Mouse (Mus musculus) frontal cortex, postnatal 14 days (tissue): ENCODE measurements around the gene Tenm4.

ENCODE experiments used
- DNase-seq, 2 experiments: peaks; one replicate each; pipeline ENCODE4 v3.0.0; 2022; ENCODE audit warnings: low spot score in 2 of 2

Gene Tenm4

GRCm38 (mm10) chr7:96680405-96680804 lies 509.4 kb downstream of the Tenm4 start:
- no peak for DNase-seq

DNA sequence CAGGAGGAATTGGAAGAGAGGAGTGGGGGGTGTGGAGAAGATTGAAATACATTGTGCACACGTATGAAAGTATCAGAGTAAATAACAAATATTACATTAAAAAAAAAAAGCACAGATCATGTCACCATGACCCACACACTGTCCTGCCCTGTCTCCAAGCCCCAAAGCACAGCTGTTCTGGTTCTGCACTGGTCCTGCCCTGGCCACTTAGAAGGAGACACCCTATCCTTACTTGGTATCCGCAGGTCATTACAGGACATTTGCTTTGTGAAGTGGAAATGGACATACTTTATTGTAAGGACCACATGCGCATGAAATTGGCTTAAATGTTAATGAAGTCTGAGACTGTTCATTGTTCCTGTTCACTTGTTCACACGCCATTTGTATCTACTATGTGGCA lies 510.8 kb downstream of the Tenm4 start:
- no peak for DNase-seq

DNA sequence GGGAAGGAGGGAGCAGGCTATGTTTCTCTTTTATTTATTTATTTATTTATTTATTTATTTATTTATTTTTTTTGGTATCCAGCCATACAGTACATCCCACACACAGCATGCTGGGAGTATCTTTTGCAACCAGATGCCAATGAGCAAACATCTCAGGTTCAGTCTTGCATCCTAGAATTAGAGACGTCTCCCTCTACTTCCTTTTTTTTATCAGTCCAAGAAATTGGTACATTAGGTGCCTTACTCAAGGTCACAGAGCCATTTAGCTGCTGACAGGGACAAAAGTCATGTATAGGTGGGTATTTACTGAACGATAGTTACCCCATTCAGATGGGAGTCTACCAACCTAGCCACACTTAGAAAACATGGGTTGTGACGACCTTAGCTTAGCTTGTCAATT lies 517.1 kb downstream of the Tenm4 start:
- no peak for DNase-seq

DNA sequence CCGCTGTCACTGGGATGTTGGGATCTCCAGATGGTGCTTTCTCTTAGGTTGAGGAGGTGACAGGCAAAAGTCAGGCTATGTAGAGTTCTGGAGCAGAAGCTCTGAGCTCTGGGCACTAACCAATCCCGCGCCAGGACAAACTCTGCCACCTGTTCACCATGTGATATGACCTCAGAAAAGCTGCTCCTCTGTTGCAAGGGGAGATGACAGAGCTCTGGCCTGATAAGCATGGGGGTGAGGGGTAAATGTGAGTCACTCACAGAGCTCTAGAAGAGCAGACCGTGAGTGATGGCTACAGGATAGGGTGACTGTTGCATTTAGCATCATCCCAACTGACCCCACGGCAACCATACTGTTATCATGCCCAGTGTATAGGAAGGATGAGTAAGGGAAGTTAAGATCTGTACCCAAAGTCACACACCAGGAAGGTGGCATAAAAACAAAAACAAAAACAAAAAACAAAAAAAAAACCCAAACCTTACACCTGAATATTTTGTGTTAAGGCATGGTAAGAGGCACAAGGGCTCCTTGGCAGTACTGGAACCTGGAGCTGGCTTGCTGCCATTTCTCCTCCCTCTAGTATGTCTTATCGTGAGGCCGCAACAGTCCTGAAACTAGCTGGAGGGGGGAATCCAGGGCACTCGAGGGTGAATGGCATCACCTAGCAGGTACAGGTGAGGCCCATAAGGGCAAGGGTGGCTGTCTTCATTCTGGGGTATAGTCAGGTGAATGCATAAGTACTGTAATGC lies 530.2 kb downstream of the Tenm4 start:
- DNase-seq: no peak

GRCm38 (mm10) chr7:96703958-96704357 lies 532.9 kb downstream of the Tenm4 start:
- no peak for DNase-seq

GRCm38 (mm10) chr7:96705307-96706129 lies 534.5 kb downstream of the Tenm4 start:
- no peak for DNase-seq

GRCm38 (mm10) chr7:96706531-96706930 lies 535.5 kb downstream of the Tenm4 start:
- DNase-seq: no peak

DNA sequence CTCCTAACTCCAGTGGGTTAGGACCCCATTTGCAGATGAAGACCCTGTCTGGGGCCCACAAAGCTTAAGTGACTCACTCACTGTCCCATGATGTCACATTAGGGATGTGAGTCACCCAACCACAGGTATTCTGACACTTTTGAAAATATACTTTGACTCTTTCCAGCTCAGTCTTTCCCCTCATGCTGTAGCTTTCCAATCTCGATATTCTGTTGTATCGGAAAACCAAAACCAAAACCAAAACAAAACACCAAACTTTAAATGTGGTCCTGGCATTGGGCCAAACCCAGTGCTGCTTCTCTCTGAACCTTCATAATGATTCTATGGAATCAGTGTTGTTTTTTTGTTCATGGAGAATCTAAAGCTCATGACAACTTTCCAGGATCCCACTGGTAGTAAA lies 536.1 kb downstream of the Tenm4 start:
- no peak for DNase-seq

GRCm38 (mm10) chr7:96708071-96708470 lies 537.0 kb downstream of the Tenm4 start:
- DNase-seq: no peak

DNA sequence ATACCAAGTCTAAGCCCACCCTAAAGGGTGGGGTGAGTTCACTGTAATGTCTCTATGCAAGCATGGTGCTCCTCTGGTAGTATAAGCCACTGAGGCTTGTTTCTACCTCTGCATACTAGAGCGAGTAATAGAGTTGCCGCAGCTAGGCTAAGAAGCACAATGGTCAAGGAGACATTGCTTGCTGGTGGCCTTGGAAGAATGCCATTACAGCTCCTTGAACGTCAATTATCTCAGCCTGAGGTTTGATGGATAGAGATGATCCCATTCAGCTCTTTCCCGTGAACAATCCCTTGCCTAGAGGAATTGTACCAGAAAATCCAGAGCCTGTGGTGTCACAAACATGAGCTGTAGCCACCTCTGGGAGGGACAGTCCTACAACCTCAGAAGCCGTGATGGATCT lies 537.5 kb downstream of the Tenm4 start:
- DNase-seq: no peak

DNA sequence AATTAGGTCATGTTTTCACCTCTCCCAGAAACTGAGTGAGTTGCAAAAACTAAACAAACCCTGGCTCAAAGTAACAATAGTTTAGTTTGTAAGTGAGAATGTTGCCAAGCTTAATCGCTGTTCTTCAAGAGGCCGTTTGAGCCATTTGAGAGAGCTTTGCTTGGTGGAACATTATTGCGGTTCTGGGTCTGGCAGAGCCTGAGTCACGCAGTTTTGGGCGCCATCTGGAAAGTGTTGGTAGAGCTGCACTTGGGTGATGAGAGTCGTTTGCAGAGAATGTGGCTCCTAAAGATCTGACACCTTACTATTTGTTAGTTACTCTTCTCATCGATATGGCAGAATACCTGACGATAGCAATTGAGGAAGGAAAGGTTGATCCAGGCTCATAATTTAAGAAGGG lies 537.9 kb downstream of the Tenm4 start:
- no peak for DNase-seq

DNA sequence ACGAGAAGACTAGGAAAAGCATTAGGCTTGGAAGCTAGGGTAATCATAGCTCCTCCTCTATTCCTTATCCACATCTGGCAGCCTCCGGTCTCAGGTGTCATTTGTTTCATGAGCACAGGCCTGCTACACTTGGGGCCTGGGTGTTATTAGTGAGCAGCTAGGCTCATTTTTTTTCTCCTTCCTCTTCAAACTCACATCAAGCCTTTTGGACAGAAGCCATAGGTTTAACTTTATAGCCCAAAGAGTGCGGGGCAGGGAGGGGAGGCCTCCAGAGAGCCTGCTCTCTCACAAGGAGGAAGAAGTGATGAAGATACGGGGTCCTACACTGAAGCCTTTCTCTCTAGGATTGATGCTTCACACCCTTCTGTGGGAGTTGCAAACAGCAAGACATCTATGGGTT lies 538.8 kb downstream of the Tenm4 start:
- DNase-seq: no peak

- DNase-seq: no peak
Measured at GRCm38 (mm10) chr7:96710658-96711071, 539.6 kb downstream of the Tenm4 start.

- DNase-seq: no peak
Measured at GRCm38 (mm10) chr7:96712876-96713275, 541.8 kb downstream of the Tenm4 start.

GRCm38 (mm10) chr7:96716911-96717310 lies 545.9 kb downstream of the Tenm4 start:
- DNase-seq: no peak

DNA sequence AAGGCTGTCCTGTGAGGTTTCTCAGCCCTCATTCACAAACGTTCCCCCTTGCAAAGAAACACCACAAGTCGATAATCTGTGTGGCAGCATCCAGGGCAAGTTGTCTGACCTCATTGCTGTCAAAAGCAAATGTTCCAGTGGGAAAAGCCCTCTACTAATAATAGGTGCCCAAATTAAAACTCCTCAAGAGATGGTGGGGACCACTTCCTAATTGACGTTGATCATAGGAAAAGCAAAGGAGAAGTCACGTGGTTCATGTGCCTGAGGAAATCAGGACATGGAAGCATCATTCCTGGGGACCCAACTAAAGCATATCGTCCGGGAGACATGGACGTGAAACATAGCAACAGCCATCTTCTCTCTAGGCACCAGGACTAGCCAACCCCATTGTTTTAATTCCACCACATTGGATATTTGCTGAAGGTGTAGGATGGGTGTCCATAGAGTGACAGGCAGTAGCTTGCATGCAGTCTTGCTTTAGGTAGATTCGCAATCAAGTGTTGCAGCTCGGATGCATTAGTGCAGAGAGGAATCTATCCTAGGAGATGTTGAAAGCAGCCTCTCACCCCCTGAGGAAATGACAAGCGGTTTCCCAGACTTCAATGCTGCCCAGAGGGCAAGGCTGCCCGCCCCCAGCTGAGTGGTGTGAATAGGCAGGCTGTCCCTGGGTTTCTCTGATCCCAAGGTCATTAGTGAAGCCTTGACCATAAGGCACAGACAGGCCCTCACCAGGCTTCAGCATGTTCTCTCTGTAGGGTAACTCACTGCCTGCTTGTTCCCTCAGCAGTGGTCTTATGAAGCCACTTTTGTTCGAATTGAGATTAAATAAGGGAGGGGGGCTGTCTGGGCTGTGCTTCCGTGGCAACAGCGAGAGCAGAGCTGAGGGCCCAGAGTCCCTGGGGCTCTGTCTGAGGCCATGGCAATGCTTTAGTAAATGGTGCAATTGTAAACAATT lies 547.4 kb downstream of the Tenm4 start:
- DNase-seq: no peak

DNA sequence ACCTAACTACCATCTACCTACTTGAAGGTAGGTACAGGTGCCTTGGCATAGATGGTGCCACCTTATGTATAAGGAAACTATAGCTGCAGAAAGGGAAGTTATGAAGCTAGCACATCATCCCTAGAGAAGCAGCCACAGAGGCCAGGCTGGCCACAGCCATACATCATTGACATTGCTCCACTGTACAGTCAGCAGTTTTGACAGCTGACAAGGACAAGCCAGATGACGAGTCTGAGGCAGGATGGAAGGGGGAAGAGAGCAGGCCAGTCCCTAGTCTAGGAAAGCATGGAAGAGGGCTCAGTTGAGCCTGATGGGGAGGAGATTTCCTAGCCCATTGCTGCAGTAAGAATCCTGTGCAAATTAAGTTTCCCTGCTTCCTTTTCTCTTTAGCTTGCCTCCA lies 548.9 kb downstream of the Tenm4 start:
- no peak for DNase-seq

- DNase-seq: no peak
Measured at GRCm38 (mm10) chr7:96720465-96720864, 549.4 kb downstream of the Tenm4 start.

DNA sequence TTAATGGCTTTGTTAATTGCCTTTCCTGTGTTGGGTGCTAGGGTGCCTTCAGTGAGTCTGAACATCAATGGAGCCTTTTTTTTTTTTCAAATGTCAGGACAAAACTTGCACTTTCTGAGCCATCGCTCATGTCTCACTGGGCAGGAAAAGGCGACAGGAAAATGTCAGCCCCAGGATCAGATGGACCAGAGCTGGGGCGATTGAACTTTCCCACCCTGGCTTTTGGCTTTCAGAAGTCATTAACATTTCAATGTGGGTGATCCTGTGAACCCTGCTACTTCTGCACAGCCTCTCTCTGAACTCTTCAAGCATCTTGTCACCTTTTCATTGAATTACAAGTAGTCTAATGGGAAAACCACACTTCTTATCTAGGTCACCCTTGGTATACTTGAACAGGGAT lies 551.8 kb downstream of the Tenm4 start:
- DNase-seq: no peak

DNA sequence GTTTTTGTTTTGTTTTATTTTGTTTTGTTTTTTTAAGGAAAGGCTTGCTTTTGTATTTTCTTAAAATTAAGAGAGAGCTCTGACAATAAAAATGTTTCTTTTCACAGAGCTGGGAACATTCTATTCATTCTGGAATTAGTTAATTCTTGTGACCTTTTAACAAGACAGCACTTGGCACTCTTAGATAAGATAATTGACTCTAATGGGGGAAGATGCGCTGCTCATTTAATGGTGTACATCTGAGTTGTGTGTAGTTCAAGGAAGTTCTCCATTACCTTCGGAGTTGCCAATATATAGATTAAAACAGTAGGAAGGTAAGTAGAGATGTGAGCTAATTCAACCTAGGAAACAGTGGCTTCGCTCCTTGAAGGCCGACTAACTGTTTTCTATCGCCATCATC lies 554.6 kb downstream of the Tenm4 start:
- no peak for DNase-seq

DNA sequence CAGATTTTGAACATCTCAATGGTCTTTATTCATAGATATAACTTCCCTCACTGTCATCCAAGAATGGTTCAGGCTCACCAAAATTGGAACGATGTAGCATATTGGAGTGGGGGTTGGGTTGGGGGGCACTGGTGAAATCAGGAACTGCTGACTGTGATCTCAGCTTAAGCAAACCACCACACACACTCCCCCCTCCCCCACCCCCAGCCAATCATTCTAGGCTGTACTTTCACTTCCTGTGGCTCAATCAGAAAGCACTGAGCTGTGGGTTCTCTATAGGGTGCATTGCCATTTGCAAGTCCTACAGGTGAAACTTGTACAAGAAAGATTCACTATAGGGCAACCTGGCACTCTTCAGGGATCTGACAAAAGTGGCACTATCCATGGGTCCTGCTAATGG lies 559.3 kb downstream of the Tenm4 start:
- DNase-seq: no peak

DNA sequence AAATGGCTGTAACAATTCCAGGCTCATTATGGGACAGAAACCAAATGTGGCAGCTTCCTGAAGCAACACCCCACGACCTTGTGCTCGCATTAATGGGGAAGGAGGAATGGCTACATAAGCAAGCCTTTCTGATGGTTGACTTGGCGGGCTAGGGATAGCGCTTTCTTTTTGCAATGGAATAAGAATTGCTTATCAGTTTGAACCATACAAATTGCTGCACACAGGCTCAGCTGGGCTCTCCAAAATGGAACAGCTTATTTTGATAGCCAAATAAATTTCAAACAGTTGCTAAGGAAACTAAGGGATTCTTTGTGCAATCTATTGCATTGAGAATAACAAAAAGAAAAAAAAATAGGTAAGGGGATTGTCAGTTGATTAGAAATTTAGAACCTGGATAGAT lies 560.9 kb downstream of the Tenm4 start:
- no peak for DNase-seq
